Mouse (Mus musculus) kidney, embryonic 15.5 days (tissue): Measurements from ENCODE around the gene Clca4a. TPM values are rescaled to one million over a fixed set of nuclear protein-coding genes. Genes with fewer than 3 reads are reported as not detected.

Experiments used
- ATAC-seq: fragments of 200-750 bp; cut with Nextera tagmentation; replicated peaks from 2 replicates; pipeline ENCODE4 v1.8.0; 2017; ENCODE audit warnings: moderate TSS enrichment; ENCODE audit not compliant: low FRiP score
- H3K27ac ChIP-seq: fragments of 300-500 bp; sonication (generic); 2 replicates; pipeline ENCODE4 v1.5.1; 2015; ENCODE audit warnings: mild to moderate bottlenecking, inconsistent platforms
- H3K27me3 ChIP-seq: fragments of 300-500 bp; sonication (generic); 2 replicates; pipeline ENCODE4 v1.6.1; 2015; ENCODE audit warnings: inconsistent platforms
- H3K36me3 ChIP-seq: fragments of 300-500 bp; sonication (generic); 2 replicates; pipeline ENCODE4 v1.6.1; 2015; ENCODE audit warnings: inconsistent platforms
- H3K4me1 ChIP-seq: fragments of 300-500 bp; sonication (generic); 2 replicates; pipeline ENCODE4 v1.6.1; 2015; ENCODE audit warnings: inconsistent platforms
- H3K4me2 ChIP-seq: fragments of 300-500 bp; sonication (generic); 2 replicates; pipeline ENCODE4 v1.6.1; 2015; ENCODE audit warnings: moderate library complexity, mild to moderate bottlenecking, inconsistent platforms
- H3K4me3 ChIP-seq: fragments of 300-500 bp; sonication (generic); replicated peaks from 2 replicates; pipeline ENCODE4 v1.5.1; 2015; ENCODE audit warnings: mild to moderate bottlenecking, inconsistent platforms
- H3K9ac ChIP-seq: fragments of 300-500 bp; sonication (generic); 2 replicates; pipeline ENCODE4 v1.6.1; 2015; ENCODE audit warnings: mild to moderate bottlenecking, inconsistent platforms
- H3K9me3 ChIP-seq: fragments of 300-500 bp; sonication (generic); replicated peaks from 2 replicates; pipeline ENCODE4 v1.6.1; 2016; ENCODE audit warnings: inconsistent platforms
- WGBS: fragments of 180-500 bp; shearing (Covaris S2); methylation state at CpG from one replicate; pipeline ENCODE4 v1.1.7; 2015; ENCODE audit warnings: mixed read lengths; 5-methylcytosine and 5-hydroxymethylcytosine counted together
- polyA plus RNA-seq: library from polyadenylated mRNA; unstranded; fragments of >200 nt; fragmentation: Nextera tagmentation; extraction: Ambion mirVana; gene quantifications from 2 replicates; pipeline ENCODE4 v1.2.1, GENCODE M21; 2015

The Clca4a gene
- not detected in 2 replicates for polyA plus RNA-seq

- no peaks in the 10 kb centered on the region for H3K9me3 ChIP-seq
- H3K4me1 ChIP-seq, result no peaks in the 10 kb centered on the region
- no peak within 1 kb of the TSS for H3K4me2 ChIP-seq
- no peak within 1 kb of the TSS for H3K27ac ChIP-seq
- no peaks in the 10 kb centered on the region for H3K36me3 ChIP-seq
- no peak for ATAC-seq
- no peaks in the 10 kb centered on the region for H3K27me3 ChIP-seq
- H3K9ac ChIP-seq, result no peak within 1 kb of the TSS
- H3K4me3 ChIP-seq, result no peak within 1 kb of the TSS
Measured at GRCm38 (mm10) chr3:144974945-144975344, at the start of gene Clca4a. Clca4a (minus strand) TSS chr3:144975045.

- no peak overlapping the region for H3K4me2 ChIP-seq
- H3K4me1 ChIP-seq, result no peaks in the 10 kb centered on the region
- no peak for ATAC-seq
- H3K9ac ChIP-seq, result no peak overlapping the region
- H3K9me3 ChIP-seq, result no peaks in the 10 kb centered on the region
- H3K36me3 ChIP-seq, result no peaks in the 10 kb centered on the region
- H3K4me3 ChIP-seq, result no peak overlapping the region
- 67% methylated on average over 3 of the region's 3 CpGs for WGBS
- H3K27ac ChIP-seq, result no peak overlapping the region
- H3K27me3 ChIP-seq, result no peaks in the 10 kb centered on the region
Measured at GRCm38 (mm10) chr3:145017807-145018206, 43.0 kb upstream of the Clca4a start.

GRCm38 (mm10) chr3:145004422-145004821 is 29.6 kb upstream of the Clca4a start:
- Histone ChIP-seq H3K27ac (no peak overlapping the region), H3K36me3 (no peaks in the 10 kb centered on the region), H3K4me2 (no peak overlapping the region), H3K9me3 (no peaks in the 10 kb centered on the region), H3K27me3 (no peaks in the 10 kb centered on the region), H3K4me3 (no peak overlapping the region), H3K9ac (no peak overlapping the region), H3K4me1 (no peaks in the 10 kb centered on the region)
- 40% methylated on average over 5 of the region's 5 CpGs for WGBS
- ATAC-seq, result no peak

- 20% methylated on average over 1 of the region's 1 CpGs for WGBS
- ATAC-seq, result 0 out of 2 replicates have a peak, but pooled peaks have one; percentile 33
- no peaks in the 10 kb centered on the region for H3K9me3 ChIP-seq
Measured at GRCm38 (mm10) chr3:145000912-145001311, 26.1 kb upstream of the Clca4a start.

GRCm38 (mm10) chr3:144993055-144993454 is 18.2 kb upstream of the Clca4a start:
- Histone ChIP-seq H3K4me1 (no peaks in the 10 kb centered on the region), H3K9me3 (no peaks in the 10 kb centered on the region), H3K27me3 (no peaks in the 10 kb centered on the region), H3K9ac (no peak overlapping the region), H3K4me2 (no peak overlapping the region), H3K27ac (no peak overlapping the region), H3K4me3 (no peak overlapping the region), H3K36me3 (no peaks in the 10 kb centered on the region)
- no peak for ATAC-seq
- 82% methylated on average over 5 of the region's 5 CpGs for WGBS

More at GRCm38 (mm10) chr3:145000912-145001311, 26.1 kb upstream of the Clca4a start:
- Histone ChIP-seq H3K27me3 (no peaks in the 10 kb centered on the region), H3K4me3 (no peak overlapping the region), H3K36me3 (no peaks in the 10 kb centered on the region), H3K4me1 (no peaks in the 10 kb centered on the region), H3K27ac (no peak overlapping the region), H3K9ac (no peak overlapping the region), H3K4me2 (no peak overlapping the region)

- no peak overlapping the region for H3K4me3 ChIP-seq
- H3K4me1 ChIP-seq, result no peaks in the 10 kb centered on the region
- no peak overlapping the region for H3K27ac ChIP-seq
- H3K9ac ChIP-seq, result no peak overlapping the region
- no peaks in the 10 kb centered on the region for H3K27me3 ChIP-seq
- H3K4me2 ChIP-seq, result no peak overlapping the region
- H3K9me3 ChIP-seq, result no peaks in the 10 kb centered on the region
- no peaks in the 10 kb centered on the region for H3K36me3 ChIP-seq
- ATAC-seq, result no peak
Measured at GRCm38 (mm10) chr3:144992618-144993017, 17.8 kb upstream of the Clca4a start.

GRCm38 (mm10) chr3:144985890-144986289 is 11.0 kb upstream of the Clca4a start:
- 74% methylated on average over 5 of the region's 5 CpGs for WGBS
- Histone ChIP-seq H3K36me3 (no peaks in the 10 kb centered on the region), H3K9ac (no peak overlapping the region), H3K4me2 (no peak overlapping the region), H3K4me1 (no peaks in the 10 kb centered on the region), H3K4me3 (no peak overlapping the region), H3K27ac (no peak overlapping the region), H3K9me3 (no peaks in the 10 kb centered on the region), H3K27me3 (no peaks in the 10 kb centered on the region)
- ATAC-seq, result no peak

- no peak overlapping the region for H3K9ac ChIP-seq
- H3K9me3 ChIP-seq, result no peaks in the 10 kb centered on the region
- WGBS, result 85% methylated on average over 6 of the region's 6 CpGs
- no peaks in the 10 kb centered on the region for H3K4me1 ChIP-seq
- H3K27me3 ChIP-seq, result no peaks in the 10 kb centered on the region
- H3K4me2 ChIP-seq, result no peak overlapping the region
- no peak for ATAC-seq
- no peak overlapping the region for H3K4me3 ChIP-seq
- no peaks in the 10 kb centered on the region for H3K36me3 ChIP-seq
- no peak overlapping the region for H3K27ac ChIP-seq
Measured at GRCm38 (mm10) chr3:144980551-144980950, 5.7 kb upstream of the Clca4a start.

- Histone ChIP-seq H3K4me1 (no peaks in the 10 kb centered on the region), H3K36me3 (no peaks in the 10 kb centered on the region), H3K27ac (no peak overlapping the region), H3K9me3 (no peaks in the 10 kb centered on the region), H3K9ac (no peak overlapping the region), H3K4me2 (no peak overlapping the region), H3K27me3 (no peaks in the 10 kb centered on the region), H3K4me3 (no peak overlapping the region)
- no peak for ATAC-seq
- 50% methylated on average over 4 of the region's 4 CpGs for WGBS
Measured at GRCm38 (mm10) chr3:144977631-144978030, 2.8 kb upstream of the Clca4a start.

GRCm38 (mm10) chr3:144976091-144976490 is 1.2 kb upstream of the Clca4a start:
- Histone ChIP-seq H3K4me1 (no peaks in the 10 kb centered on the region), H3K36me3 (no peaks in the 10 kb centered on the region), H3K4me2 (no peak overlapping the region), H3K27me3 (no peaks in the 10 kb centered on the region), H3K4me3 (no peak overlapping the region), H3K27ac (no peak overlapping the region), H3K9me3 (no peaks in the 10 kb centered on the region), H3K9ac (no peak overlapping the region)
- no peak for ATAC-seq
- WGBS, result 89% methylated on average over 1 of the region's 1 CpGs

- ATAC-seq, result no peak
- no peaks in the 10 kb centered on the region for H3K4me1 ChIP-seq
- no peak overlapping the region for H3K4me2 ChIP-seq
- H3K27ac ChIP-seq, result no peak overlapping the region
- H3K4me3 ChIP-seq, result no peak overlapping the region
- H3K36me3 ChIP-seq, result no peaks in the 10 kb centered on the region
- H3K27me3 ChIP-seq, result no peaks in the 10 kb centered on the region
- 76% methylated on average over 9 of the region's 9 CpGs for WGBS
- no peaks in the 10 kb centered on the region for H3K9me3 ChIP-seq
- no peak overlapping the region for H3K9ac ChIP-seq
Measured at GRCm38 (mm10) chr3:144971553-144972270, 3.1 kb downstream of the Clca4a start.

DNA sequence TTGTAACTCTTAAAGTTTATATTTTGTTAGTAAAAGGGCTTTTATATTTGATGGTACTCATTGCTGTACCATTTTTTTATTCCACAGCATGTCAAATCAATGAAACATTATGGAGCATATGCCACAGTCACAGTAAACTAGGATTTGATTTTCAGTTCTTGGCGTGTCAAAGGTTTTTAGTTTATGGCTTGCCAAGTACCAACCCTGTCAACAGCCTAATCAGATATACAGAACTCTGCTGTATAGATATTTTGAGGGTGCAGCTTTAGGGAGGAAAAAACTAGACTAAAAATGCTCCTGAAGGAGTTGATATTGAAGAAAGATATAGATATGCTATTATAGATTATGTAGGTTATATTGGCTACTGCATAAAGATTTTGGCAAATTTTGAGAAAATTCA is 5.1 kb downstream of the Clca4a start:
- ATAC-seq, result no peak
- H3K9me3 ChIP-seq, result no peaks in the 10 kb centered on the region
- H3K4me3 ChIP-seq, result no peak overlapping the region
- no peaks in the 10 kb centered on the region for H3K36me3 ChIP-seq
- no peak overlapping the region for H3K9ac ChIP-seq
- H3K4me1 ChIP-seq, result no peaks in the 10 kb centered on the region
- H3K4me2 ChIP-seq, result no peak overlapping the region
- WGBS, result 76% methylated on average over 1 of the region's 1 CpGs
- H3K27ac ChIP-seq, result no peak overlapping the region
- no peaks in the 10 kb centered on the region for H3K27me3 ChIP-seq

GRCm38 (mm10) chr3:144966074-144966473 is 8.8 kb downstream of the Clca4a start:
- ATAC-seq, result no peak
- WGBS, result 30% methylated on average over 4 of the region's 4 CpGs
- no peak overlapping the region for H3K27ac ChIP-seq

More at GRCm38 (mm10) chr3:144966074-144966473, 8.8 kb downstream of the Clca4a start:
- H3K4me3 ChIP-seq, result no peak overlapping the region
- H3K4me2 ChIP-seq, result no peak overlapping the region
- H3K4me1 ChIP-seq, result no peaks in the 10 kb centered on the region
- no peak overlapping the region for H3K9ac ChIP-seq
- no peaks in the 10 kb centered on the region for H3K27me3 ChIP-seq
- no peaks in the 10 kb centered on the region for H3K9me3 ChIP-seq
- no peaks in the 10 kb centered on the region for H3K36me3 ChIP-seq
